Mouse (Mus musculus) liver, embryonic 15.5 days (tissue): ENCODE results near the gene Cacnb4. TPM values are rescaled to one million over a fixed set of nuclear protein-coding genes. Genes with fewer than 3 reads are reported as not detected.

Experiments used
- ATAC-seq: fragments of 200-750 bp; cut with Nextera tagmentation; 2 replicates; pipeline ENCODE4 v1.8.0; 2017; ENCODE audit warnings: moderate number of reproducible peaks, mild to moderate bottlenecking, moderate library complexity; ENCODE audit not compliant: insufficient read depth
- H3K27ac ChIP-seq: fragments of 300-500 bp; sonication (generic); replicated peaks from 2 replicates; pipeline ENCODE4 v1.5.1; 2015; ENCODE audit warnings: mild to moderate bottlenecking, inconsistent platforms
- H3K27me3 ChIP-seq: fragments of 300-500 bp; sonication (generic); 2 replicates; pipeline ENCODE4 v1.6.1; 2015; ENCODE audit warnings: mild to moderate bottlenecking, inconsistent platforms
- H3K36me3 ChIP-seq: fragments of 300-500 bp; sonication (generic); replicated peaks from 2 replicates; pipeline ENCODE4 v1.6.1; 2015; ENCODE audit warnings: moderate library complexity, mild to moderate bottlenecking, inconsistent platforms
- H3K4me1 ChIP-seq: fragments of 300-500 bp; sonication (generic); replicated peaks from 2 replicates; pipeline ENCODE4 v1.6.1; 2015; ENCODE audit warnings: inconsistent platforms
- H3K4me2 ChIP-seq: fragments of 300-500 bp; sonication (generic); 2 replicates; pipeline ENCODE4 v1.6.1; 2015; ENCODE audit warnings: moderate library complexity, mild to moderate bottlenecking, inconsistent platforms
- H3K4me3 ChIP-seq: fragments of 300-500 bp; sonication (generic); replicated peaks from 2 replicates; pipeline ENCODE4 v1.5.1; 2015; ENCODE audit warnings: mild to moderate bottlenecking, inconsistent platforms
- H3K9ac ChIP-seq: fragments of 300-500 bp; sonication (generic); 2 replicates; pipeline ENCODE4 v1.6.1; 2015; ENCODE audit warnings: moderate library complexity, mild to moderate bottlenecking, inconsistent platforms
- H3K9me3 ChIP-seq: fragments of 300-500 bp; sonication (generic); replicated peaks from 2 replicates; pipeline ENCODE4 v1.6.1; 2016; ENCODE audit warnings: inconsistent platforms
- WGBS: fragments of 180-500 bp; shearing (Covaris S2); methylation state at CpG from one replicate; pipeline ENCODE4 v1.1.7; 2015; ENCODE audit warnings: mixed read lengths; ENCODE audit not compliant: insufficient replicate concordance; 5-methylcytosine and 5-hydroxymethylcytosine counted together
- polyA plus RNA-seq: library from polyadenylated mRNA; unstranded; fragments of >200 nt; fragmentation: Nextera tagmentation; extraction: Ambion mirVana; gene quantifications from 2 replicates; pipeline ENCODE4 v1.2.1, GENCODE M21; 2015

Cacnb4 gene
- polyA plus RNA-seq = 0.18 and 0.20 TPM in 2 replicates

- peaks cover 62% of the 10 kb centered on the region for H3K27me3 ChIP-seq
- under 1% methylated on average over 64 of the region's 77 CpGs for WGBS
Measured at GRCm38 (mm10) chr2:52676023-52676912, at the start of gene Cacnb4. Gene Cacnb4, minus strand, starts transcription at chr2:52676831.

GRCm38 (mm10) chr2:52720231-52721025, 43.8 kb upstream of the Cacnb4 start:
- Histone ChIP-seq H3K4me3 (no peak overlapping the region), H3K36me3 (no peaks in the 10 kb centered on the region)
- WGBS = 79% methylated on average over 13 of the region's 13 CpGs

More at GRCm38 (mm10) chr2:52676023-52676912, at the start of gene Cacnb4:
- Histone ChIP-seq H3K4me3 (peak within 1 kb of the TSS; percentile 55), H3K9ac (no peak within 1 kb of the TSS), H3K27ac (no peak within 1 kb of the TSS), H3K9me3 (no peaks in the 10 kb centered on the region), H3K4me2 (peak within 1 kb of the TSS; percentile 66), H3K36me3 (no peaks in the 10 kb centered on the region), H3K4me1 (peaks cover 5% of the 10 kb centered on the region; the same call in 1 of the 2 replicates)
- 0 out of 2 replicates have a peak, but pooled peaks have one; percentile 22 for ATAC-seq

GRCm38 (mm10) chr2:52717076-52717475, 40.4 kb upstream of the Cacnb4 start:
- Histone ChIP-seq H3K4me3 (no peak overlapping the region), H3K9ac (no peak overlapping the region), H3K4me1 (no peaks in the 10 kb centered on the region), H3K27ac (no peak overlapping the region), H3K9me3 (no peaks in the 10 kb centered on the region), H3K4me2 (no peak overlapping the region), H3K36me3 (peaks cover 13% of the 10 kb centered on the region), H3K27me3 (no peaks in the 10 kb centered on the region)
- no peak for ATAC-seq
- 75% methylated on average over 5 of the region's 5 CpGs for WGBS

More at GRCm38 (mm10) chr2:52720231-52721025, 43.8 kb upstream of the Cacnb4 start:
- ATAC-seq = no peak
- no peak overlapping the region for H3K4me2 ChIP-seq
- no peak overlapping the region for H3K9ac ChIP-seq
- no peaks in the 10 kb centered on the region for H3K9me3 ChIP-seq
- no peaks in the 10 kb centered on the region for H3K4me1 ChIP-seq
- no peaks in the 10 kb centered on the region for H3K27me3 ChIP-seq
- no peak overlapping the region for H3K27ac ChIP-seq

GRCm38 (mm10) chr2:52715538-52715937, 38.9 kb upstream of the Cacnb4 start:
- Histone ChIP-seq H3K27ac (no peak overlapping the region), H3K36me3 (peaks cover 13% of the 10 kb centered on the region), H3K9ac (no peak overlapping the region), H3K4me3 (no peak overlapping the region), H3K4me1 (no peaks in the 10 kb centered on the region), H3K9me3 (no peaks in the 10 kb centered on the region), H3K27me3 (no peaks in the 10 kb centered on the region), H3K4me2 (no peak overlapping the region)
- no peak for ATAC-seq
- 82% methylated on average over 6 of the region's 6 CpGs for WGBS

- Histone ChIP-seq H3K27me3 (no peaks in the 10 kb centered on the region), H3K9me3 (no peaks in the 10 kb centered on the region), H3K27ac (no peak overlapping the region), H3K4me3 (no peak overlapping the region), H3K9ac (no peak overlapping the region), H3K4me2 (no peak overlapping the region), H3K4me1 (no peaks in the 10 kb centered on the region), H3K36me3 (peaks cover 13% of the 10 kb centered on the region)
- no peak for ATAC-seq
- 84% methylated on average over 4 of the region's 4 CpGs for WGBS
Measured at GRCm38 (mm10) chr2:52714111-52714510, 37.5 kb upstream of the Cacnb4 start.

GRCm38 (mm10) chr2:52710804-52711203, 34.2 kb upstream of the Cacnb4 start:
- H3K4me2 ChIP-seq = no peak overlapping the region
- no peaks in the 10 kb centered on the region for H3K4me1 ChIP-seq
- 83% methylated on average over 2 of the region's 2 CpGs for WGBS

GRCm38 (mm10) chr2:52709417-52709816, 32.8 kb upstream of the Cacnb4 start:
- H3K9ac ChIP-seq = no peak overlapping the region
- 73% methylated on average over 5 of the region's 5 CpGs for WGBS
- no peaks in the 10 kb centered on the region for H3K27me3 ChIP-seq
- H3K4me3 ChIP-seq = no peak overlapping the region
- H3K27ac ChIP-seq = no peak overlapping the region
- H3K4me1 ChIP-seq = no peaks in the 10 kb centered on the region
- no peak for ATAC-seq
- no peaks in the 10 kb centered on the region for H3K9me3 ChIP-seq
- no peak overlapping the region for H3K4me2 ChIP-seq
- peaks cover 16% of the 10 kb centered on the region for H3K36me3 ChIP-seq

More at GRCm38 (mm10) chr2:52710804-52711203, 34.2 kb upstream of the Cacnb4 start:
- ATAC-seq = no peak
- Histone ChIP-seq H3K27me3 (no peaks in the 10 kb centered on the region), H3K9ac (no peak overlapping the region), H3K36me3 (peaks cover 21% of the 10 kb centered on the region), H3K9me3 (no peaks in the 10 kb centered on the region), H3K4me3 (no peak overlapping the region), H3K27ac (no peak overlapping the region)

GRCm38 (mm10) chr2:52701368-52702036, 24.9 kb upstream of the Cacnb4 start:
- no peak overlapping the region for H3K9ac ChIP-seq
- H3K9me3 ChIP-seq = no peaks in the 10 kb centered on the region
- no peak overlapping the region for H3K4me3 ChIP-seq
- no peaks in the 10 kb centered on the region for H3K4me1 ChIP-seq
- ATAC-seq = no peak
- WGBS = 81% methylated on average over 11 of the region's 11 CpGs
- peaks cover 11% of the 10 kb centered on the region for H3K36me3 ChIP-seq
- no peak overlapping the region for H3K27ac ChIP-seq
- H3K4me2 ChIP-seq = no peak overlapping the region
- H3K27me3 ChIP-seq = no peaks in the 10 kb centered on the region

GRCm38 (mm10) chr2:52700352-52700751, 23.7 kb upstream of the Cacnb4 start:
- Histone ChIP-seq H3K36me3 (peaks cover 4% of the 10 kb centered on the region; the same call in 1 of the 2 replicates), H3K4me3 (no peak overlapping the region), H3K4me2 (no peak overlapping the region), H3K4me1 (no peaks in the 10 kb centered on the region), H3K27ac (no peak overlapping the region), H3K27me3 (no peaks in the 10 kb centered on the region), H3K9me3 (no peaks in the 10 kb centered on the region), H3K9ac (no peak overlapping the region)
- WGBS = 71% methylated on average over 5 of the region's 5 CpGs
- no peak for ATAC-seq

GRCm38 (mm10) chr2:52694604-52695003, 18.0 kb upstream of the Cacnb4 start:
- H3K4me1 ChIP-seq = no peaks in the 10 kb centered on the region
- H3K36me3 ChIP-seq = no peaks in the 10 kb centered on the region; the same call in 1 of the 2 replicates
- no peak for ATAC-seq
- no peak overlapping the region for H3K4me2 ChIP-seq
- no peak overlapping the region for H3K9ac ChIP-seq
- no peaks in the 10 kb centered on the region for H3K27me3 ChIP-seq
- H3K4me3 ChIP-seq = no peak overlapping the region
- H3K9me3 ChIP-seq = no peaks in the 10 kb centered on the region
- WGBS = 69% methylated on average over 6 of the region's 6 CpGs
- H3K27ac ChIP-seq = no peak overlapping the region
